Mouse (Mus musculus) heart, embryonic 12.5 days (tissue): ENCODE results near the gene Sds. TPM values are rescaled to one million over a fixed set of nuclear protein-coding genes. Genes with fewer than 3 reads are reported as not detected.

Experiments used
- ATAC-seq: fragments of 200-750 bp; cut with Nextera tagmentation; 2 replicates; pipeline ENCODE4 v1.8.0; 2017; ENCODE audit warnings: moderate TSS enrichment, moderate library complexity; ENCODE audit not compliant: insufficient number of reproducible peaks, low FRiP score
- H3K27ac ChIP-seq: fragments of 300-500 bp; sonication (generic); 2 replicates; pipeline ENCODE4 v1.5.1; 2016; ENCODE audit warnings: mild to moderate bottlenecking, moderate library complexity; ENCODE audit not compliant: poor library complexity, severe bottlenecking
- H3K27me3 ChIP-seq: fragments of 300-500 bp; sonication (generic); replicated peaks from 2 replicates; pipeline ENCODE4 v1.6.1; 2016; ENCODE audit warnings: mild to moderate bottlenecking, moderate library complexity
- H3K36me3 ChIP-seq: fragments of 300-500 bp; sonication (generic); 2 replicates; pipeline ENCODE4 v1.6.1; 2016; ENCODE audit warnings: mild to moderate bottlenecking, moderate library complexity
- H3K4me1 ChIP-seq: fragments of 300-500 bp; sonication (generic); replicated peaks from 2 replicates; pipeline ENCODE4 v1.6.1; 2016; ENCODE audit warnings: mild to moderate bottlenecking
- H3K4me2 ChIP-seq: fragments of 300-500 bp; sonication (generic); 2 replicates; pipeline ENCODE4 v1.6.1; 2016; ENCODE audit warnings: mild to moderate bottlenecking, moderate library complexity
- H3K4me3 ChIP-seq: fragments of 300-500 bp; sonication (generic); 2 replicates; pipeline ENCODE4 v1.5.1; 2016; ENCODE audit warnings: mild to moderate bottlenecking
- H3K9ac ChIP-seq: fragments of 300-500 bp; sonication (generic); 2 replicates; pipeline ENCODE4 v1.6.1; 2016; ENCODE audit warnings: mild to moderate bottlenecking, moderate library complexity
- H3K9me3 ChIP-seq: fragments of 300-500 bp; sonication (generic); replicated peaks from 2 replicates; pipeline ENCODE4 v1.6.1; 2016; ENCODE audit warnings: mild to moderate bottlenecking, moderate library complexity
- WGBS: fragments of 180-500 bp; shearing (Covaris S2); methylation state at CpG from one replicate; pipeline ENCODE4 v1.1.7; 2016; 5-methylcytosine and 5-hydroxymethylcytosine counted together
- polyA plus RNA-seq: library from polyadenylated mRNA; unstranded; fragments of >200 nt; fragmentation: Nextera tagmentation; extraction: Ambion mirVana; gene quantifications from 2 replicates; pipeline ENCODE4 v1.2.1, GENCODE M21; 2016

The Sds gene
- polyA plus RNA-seq, 1 experiment from 2014 or later = not detected

GRCm38 (mm10) chr5:120468336-120468735 lies 8.0 kb upstream of the Sds start:
- Histone ChIP-seq H3K4me1 (peaks cover 10% of the 10 kb centered on the region), H3K9me3 (peaks cover 10% of the 10 kb centered on the region), H3K27me3 (0 out of 2 replicates have a peak, but pooled peaks cover 2% of the 10 kb centered on the region), H3K4me3 (no peak overlapping the region), H3K4me2 (no peak overlapping the region), H3K9ac (no peak overlapping the region), H3K36me3 (no peaks in the 10 kb centered on the region), H3K27ac (no peak overlapping the region)
- 73% methylated on average over 5 of the region's 5 CpGs for WGBS
- no peak for ATAC-seq

- 71% methylated on average over 6 of the region's 6 CpGs for WGBS
These were observed 7.5 kb upstream of the Sds start for GRCm38 (mm10) chr5:120468830-120469229.

GRCm38 (mm10) chr5:120471538-120471937 lies 4.8 kb upstream of the Sds start:
- peaks cover 14% of the 10 kb centered on the region for H3K27me3 ChIP-seq
- WGBS = 47% methylated on average over 4 of the region's 4 CpGs
- no peaks in the 10 kb centered on the region for H3K36me3 ChIP-seq
- no peak overlapping the region for H3K9ac ChIP-seq
- no peak overlapping the region for H3K4me2 ChIP-seq
- no peak overlapping the region for H3K27ac ChIP-seq
- H3K4me3 ChIP-seq = no peak overlapping the region
- H3K9me3 ChIP-seq = no peaks in the 10 kb centered on the region
- peaks cover 9% of the 10 kb centered on the region for H3K4me1 ChIP-seq
- no peak for ATAC-seq

More at GRCm38 (mm10) chr5:120468830-120469229, 7.5 kb upstream of the Sds start:
- no peak for ATAC-seq
- peaks cover 10% of the 10 kb centered on the region for H3K9me3 ChIP-seq
- peaks cover 10% of the 10 kb centered on the region for H3K4me1 ChIP-seq
- H3K27me3 ChIP-seq = no peaks in the 10 kb centered on the region
- H3K4me2 ChIP-seq = no peak overlapping the region
- H3K27ac ChIP-seq = no peak overlapping the region
- H3K4me3 ChIP-seq = no peak overlapping the region
- no peaks in the 10 kb centered on the region for H3K36me3 ChIP-seq
- H3K9ac ChIP-seq = no peak overlapping the region

GRCm38 (mm10) chr5:120472770-120473169 lies 3.6 kb upstream of the Sds start, which contains the start of gene Sdsl:
Sdsl (minus strand) TSS chr5:120472810.
- 71% methylated on average over 8 of the region's 8 CpGs for WGBS
- H3K4me3 ChIP-seq = no peak within 1 kb of the TSS
- ATAC-seq = no peak
- H3K9me3 ChIP-seq = no peaks in the 10 kb centered on the region
- H3K27me3 ChIP-seq = peaks cover 19% of the 10 kb centered on the region
- H3K36me3 ChIP-seq = no peaks in the 10 kb centered on the region
- H3K4me2 ChIP-seq = no peak within 1 kb of the TSS
- no peak within 1 kb of the TSS for H3K27ac ChIP-seq
- H3K9ac ChIP-seq = no peak within 1 kb of the TSS
- peaks cover 11% of the 10 kb centered on the region for H3K4me1 ChIP-seq

- no peak overlapping the region for H3K9ac ChIP-seq
- no peak overlapping the region for H3K4me2 ChIP-seq
- H3K27me3 ChIP-seq = peaks cover 25% of the 10 kb centered on the region
- WGBS = 81% methylated on average over 2 of the region's 2 CpGs
- ATAC-seq = no peak
- H3K27ac ChIP-seq = no peak overlapping the region
- H3K4me1 ChIP-seq = peaks cover 11% of the 10 kb centered on the region
- H3K9me3 ChIP-seq = no peaks in the 10 kb centered on the region
- H3K4me3 ChIP-seq = no peak overlapping the region
- H3K36me3 ChIP-seq = no peaks in the 10 kb centered on the region
These were observed 3.0 kb upstream of the Sds start for GRCm38 (mm10) chr5:120473361-120473760.

- 0 out of 2 replicates have a peak, but pooled peaks have one; percentile 24 for ATAC-seq
- WGBS = 50% methylated on average over 8 of the region's 8 CpGs
- H3K9ac ChIP-seq = no peak overlapping the region
- H3K27me3 ChIP-seq = peaks cover 32% of the 10 kb centered on the region
- no peak overlapping the region for H3K27ac ChIP-seq
- no peak overlapping the region for H3K4me3 ChIP-seq
- H3K4me1 ChIP-seq = peaks cover 11% of the 10 kb centered on the region
- H3K9me3 ChIP-seq = 0 out of 2 replicates have a peak, but pooled peaks cover 5% of the 10 kb centered on the region
- H3K36me3 ChIP-seq = no peaks in the 10 kb centered on the region
- peak overlapping the region; percentile 48 for H3K4me2 ChIP-seq
These were observed 465 bp upstream of the Sds start for GRCm38 (mm10) chr5:120475861-120476260.

GRCm38 (mm10) chr5:120477993-120478392 lies 1.7 kb downstream of the Sds start:
- H3K9me3 ChIP-seq = 0 out of 2 replicates have a peak, but pooled peaks cover 5% of the 10 kb centered on the region
- H3K9ac ChIP-seq = no peak overlapping the region
- no peak overlapping the region for H3K4me3 ChIP-seq
- ATAC-seq = no peak
- peaks cover 32% of the 10 kb centered on the region for H3K27me3 ChIP-seq
- H3K4me1 ChIP-seq = peaks cover 11% of the 10 kb centered on the region
- no peak overlapping the region for H3K4me2 ChIP-seq
- H3K27ac ChIP-seq = no peak overlapping the region
- no peaks in the 10 kb centered on the region for H3K36me3 ChIP-seq
- WGBS = 85% methylated on average over 5 of the region's 5 CpGs

- no peak for ATAC-seq
- peaks cover 8% of the 10 kb centered on the region; the same call in 1 of the 2 replicates for H3K36me3 ChIP-seq
- no peak overlapping the region for H3K4me3 ChIP-seq
- no peak overlapping the region for H3K4me2 ChIP-seq
- WGBS = 59% methylated on average over 4 of the region's 4 CpGs
- peaks cover 28% of the 10 kb centered on the region for H3K27me3 ChIP-seq
- 0 out of 2 replicates have a peak, but pooled peaks cover 5% of the 10 kb centered on the region for H3K9me3 ChIP-seq
- H3K27ac ChIP-seq = no peak overlapping the region
- H3K9ac ChIP-seq = no peak overlapping the region
- peaks cover 11% of the 10 kb centered on the region for H3K4me1 ChIP-seq
These were observed 3.2 kb downstream of the Sds start for GRCm38 (mm10) chr5:120479538-120479937.

GRCm38 (mm10) chr5:120481205-120481604 lies 4.9 kb downstream of the Sds start:
- Histone ChIP-seq H3K9ac (no peak overlapping the region), H3K36me3 (peaks cover 24% of the 10 kb centered on the region), H3K27me3 (0 out of 2 replicates have a peak, but pooled peaks cover 21% of the 10 kb centered on the region), H3K4me2 (no peak overlapping the region), H3K27ac (no peak overlapping the region), H3K4me3 (no peak overlapping the region), H3K9me3 (0 out of 2 replicates have a peak, but pooled peaks cover 5% of the 10 kb centered on the region), H3K4me1 (peaks cover 7% of the 10 kb centered on the region)
- no peak for ATAC-seq
- 73% methylated on average over 9 of the region's 9 CpGs for WGBS

- H3K9ac ChIP-seq = no peak overlapping the region
- 0 out of 2 replicates have a peak, but pooled peaks cover 5% of the 10 kb centered on the region for H3K9me3 ChIP-seq
- 0 out of 2 replicates have a peak, but pooled peaks cover 6% of the 10 kb centered on the region for H3K27me3 ChIP-seq
- peaks cover 46% of the 10 kb centered on the region for H3K36me3 ChIP-seq
- H3K4me3 ChIP-seq = no peak overlapping the region
- H3K27ac ChIP-seq = no peak overlapping the region
- ATAC-seq = no peak
- H3K4me1 ChIP-seq = no peaks in the 10 kb centered on the region
- 82% methylated on average over 19 of the region's 19 CpGs for WGBS
- no peak overlapping the region for H3K4me2 ChIP-seq
These were observed 7.1 kb downstream of the Sds start for GRCm38 (mm10) chr5:120483399-120483798.

- Histone ChIP-seq H3K4me1 (peaks cover 12% of the 10 kb centered on the region), H3K36me3 (peaks cover 64% of the 10 kb centered on the region), H3K9ac (no peak overlapping the region), H3K4me3 (no peak overlapping the region), H3K27ac (no peak overlapping the region), H3K27me3 (no peaks in the 10 kb centered on the region), H3K9me3 (no peaks in the 10 kb centered on the region), H3K4me2 (no peak overlapping the region)
- WGBS = 77% methylated on average over 8 of the region's 8 CpGs
- no peak for ATAC-seq
These were observed 11.5 kb downstream of the Sds start for GRCm38 (mm10) chr5:120487844-120488243.
